Mouse (Mus musculus) liver, embryonic 14.5 days (tissue): ENCODE data around the gene Zranb1. TPM values are rescaled to one million over a fixed set of nuclear protein-coding genes. Genes with fewer than 3 reads are reported as not detected.

Source experiments
- ATAC-seq: fragments of 200-750 bp; cut with Nextera tagmentation; 2 replicates; pipeline ENCODE4 v1.8.0; 2017; ENCODE audit warnings: moderate number of reproducible peaks, mild to moderate bottlenecking, moderate library complexity; ENCODE audit not compliant: insufficient read depth
- DNase-seq, 3 experiments: peaks; one replicate each; pipeline ENCODE4 v3.0.0-alpha.2; 2012 to 2013; ENCODE audit warnings: low read depth in 3 of 3, low spot score in 3 of 3
- H3K27ac ChIP-seq: fragments of 300-500 bp; sonication (generic); 2 replicates; pipeline ENCODE4 v1.5.1; 2014; ENCODE audit warnings: moderate library complexity, mild to moderate bottlenecking, control low read depth, inconsistent platforms
- H3K27me3 ChIP-seq: fragments of 300-500 bp; sonication (generic); 2 replicates; pipeline ENCODE4 v1.6.1; 2014; ENCODE audit warnings: mild to moderate bottlenecking, low read length, moderate library complexity; ENCODE audit not compliant: control insufficient read depth, insufficient read depth
- H3K36me3 ChIP-seq: fragments of 300-500 bp; sonication (generic); replicated peaks from 2 replicates; pipeline ENCODE4 v1.6.1; 2014; ENCODE audit warnings: low read depth; ENCODE audit not compliant: control insufficient read depth, insufficient read depth
- H3K4me1 ChIP-seq, 2 experiments: fragments of 200-500 bp in 1 of 2; fragments of 300-500 bp in 1 of 2; sonication (generic) in 1 of 2; replicated peaks; 2 replicates each; pipeline ENCODE4 v1.6.1; 2012 to 2014; ENCODE audit warnings: antibody characterized with exemption in 1 of 2, inconsistent platforms in 1 of 2, low read length in 1 of 2; ENCODE audit not compliant: control insufficient read depth in 2 of 2, insufficient read depth in 2 of 2
- H3K4me2 ChIP-seq: fragments of 300-500 bp; sonication (generic); 2 replicates; pipeline ENCODE4 v1.6.1; 2014; ENCODE audit warnings: low read depth, mild to moderate bottlenecking, control low read depth, moderate library complexity
- H3K4me3 ChIP-seq, 2 experiments: fragments of 200-500 bp in 1 of 2; fragments of 300-500 bp in 1 of 2; sonication (generic) in 1 of 2; 2 replicates each; pipeline ENCODE4 v1.5.1; 2012 to 2014; ENCODE audit warnings: low read depth in 2 of 2, low read length in 2 of 2, mild to moderate bottlenecking in 2 of 2, control low read depth in 1 of 2, inconsistent platforms in 1 of 2, moderate library complexity in 1 of 2; ENCODE audit not compliant: insufficient read depth in 1 of 2
- H3K9ac ChIP-seq: fragments of 300-500 bp; sonication (generic); replicated peaks from 2 replicates; pipeline ENCODE4 v1.6.1; 2014; ENCODE audit warnings: mild to moderate bottlenecking, control low read depth, moderate library complexity
- H3K9me3 ChIP-seq: fragments of 300-500 bp; sonication (generic); 2 replicates; pipeline ENCODE4 v1.6.1; 2016; ENCODE audit warnings: low read length, mixed read lengths; ENCODE audit not compliant: control insufficient read depth
- CTCF ChIP-seq: IDR thresholded peaks from 2 replicates; pipeline ENCODE4 v1.5.1; 2016; ENCODE audit warnings: antibody characterized with exemption, low read depth, control low read depth
- EP300 ChIP-seq: IDR thresholded peaks from 2 replicates; pipeline ENCODE4 v1.6.1; 2016; ENCODE audit warnings: antibody characterized with exemption, low read depth
- WGBS: fragments of 180-500 bp; shearing (Covaris S2); extraction: QIAGEN DNeasy Blood & Tissue Kit; methylation state at CpG from one replicate; pipeline ENCODE4 v1.1.7; 2014; ENCODE audit not compliant: insufficient replicate concordance; 5-methylcytosine and 5-hydroxymethylcytosine counted together
- polyA plus RNA-seq, 2 experiments: library from polyadenylated mRNA; depleted of rRNA in 1 of 2; stranded (reverse) in 1 of 2; unstranded in 1 of 2; fragments of >200 nt; fragmentation: Nextera tagmentation in 1 of 2; extraction: Ambion mirVana in 1 of 2; gene quantifications; 2 replicates each; pipeline versions ENCODE4 v1.2.1 to v1.2.3; 2012 to 2014

Zranb1 gene
- polyA plus RNA-seq, 2 experiments, result 6.0 to 7.6 TPM

- H3K4me2 ChIP-seq, result no peak overlapping the region
- no peaks in the 10 kb centered on the region for H3K4me1 ChIP-seq
- no peaks in the 10 kb centered on the region for H3K36me3 ChIP-seq
- H3K9me3 ChIP-seq, result no peaks in the 10 kb centered on the region
- peak; percentile 6 to 11 (median 7) for DNase-seq
- 77% methylated on average over 5 of the region's 5 CpGs for WGBS
- ATAC-seq, result 0 out of 2 replicates have a peak, but pooled peaks have one; percentile 20
- H3K4me3 ChIP-seq, result no peak overlapping the region
- no peaks in the 10 kb centered on the region for H3K27me3 ChIP-seq
- no peak overlapping the region for H3K9ac ChIP-seq
- no peak overlapping the region for H3K27ac ChIP-seq
- TF ChIP-seq EP300, result no peak
- TF ChIP-seq CTCF, result peak; percentile 80
These were observed 65.4 kb downstream of the Zranb1 start for GRCm38 (mm10) chr7:132996391-132996790.

DNA sequence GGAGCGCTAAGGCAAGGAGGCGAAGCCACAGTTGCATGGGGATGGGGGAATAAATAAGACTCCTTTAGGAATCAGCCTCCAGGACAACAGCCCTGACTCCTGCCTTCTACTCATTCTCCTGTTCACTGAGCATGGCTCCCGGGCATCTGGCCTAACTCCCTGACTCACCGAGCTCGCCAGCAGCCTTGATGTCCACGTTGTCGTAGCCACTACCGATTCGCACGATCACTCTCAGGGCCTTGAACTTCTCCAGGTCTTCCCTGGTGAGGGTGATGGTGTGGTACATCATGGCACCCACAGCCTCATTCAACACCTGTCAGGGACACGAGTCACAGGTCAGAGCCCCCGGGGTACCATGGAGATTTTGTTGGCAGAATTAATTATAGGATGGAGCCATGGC, 67.7 kb downstream of the Zranb1 start:
- DNase-seq (no peak), ATAC-seq (no peak)
- peaks cover 0 to 4% of the 10 kb centered on the region in 2 experiments; a peak in 3 of 4 replicates for H3K4me1 ChIP-seq
- H3K4me2 ChIP-seq, result no peak overlapping the region
- no peaks in the 10 kb centered on the region for H3K9me3 ChIP-seq
- no peak overlapping the region for H3K4me3 ChIP-seq
- WGBS, result 81% methylated on average over 12 of the region's 12 CpGs
- H3K9ac ChIP-seq, result no peak overlapping the region
- no peak overlapping the region for H3K27ac ChIP-seq
- no peaks in the 10 kb centered on the region for H3K36me3 ChIP-seq
- H3K27me3 ChIP-seq, result no peaks in the 10 kb centered on the region
- TF ChIP-seq EP300 (no peak), CTCF (no peak)

DNA sequence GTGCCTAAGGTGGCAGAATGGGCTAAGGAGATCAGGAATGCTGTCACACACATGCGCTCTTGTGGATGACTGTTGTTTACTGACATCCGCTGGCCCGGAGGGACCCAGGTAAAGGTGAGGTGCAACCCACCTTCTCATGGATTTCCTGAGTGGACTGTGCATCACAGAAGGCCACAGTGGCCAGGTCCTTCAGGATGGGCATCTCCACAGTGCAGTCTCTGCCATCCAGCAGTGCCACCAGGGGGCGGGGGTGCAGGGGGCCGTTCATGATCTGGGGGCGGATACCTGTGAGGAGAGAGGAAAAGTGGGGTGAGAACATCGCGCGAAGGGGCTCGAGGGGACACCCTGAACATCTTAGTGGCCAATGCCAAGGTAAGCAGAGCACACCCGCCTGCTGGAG, 68.1 kb downstream of the Zranb1 start:
- peaks cover 0 to 4% of the 10 kb centered on the region in 2 experiments; a peak in 3 of 4 replicates for H3K4me1 ChIP-seq
- no peak overlapping the region for H3K9ac ChIP-seq
- WGBS, result 86% methylated on average over 11 of the region's 11 CpGs
- no peaks in the 10 kb centered on the region for H3K36me3 ChIP-seq
- TF ChIP-seq CTCF (no peak), EP300 (no peak)
- H3K27ac ChIP-seq, result no peak overlapping the region
- no peaks in the 10 kb centered on the region for H3K27me3 ChIP-seq
- H3K4me3 ChIP-seq, result no peak overlapping the region
- no peak for DNase-seq
- no peak overlapping the region for H3K4me2 ChIP-seq
- no peak for ATAC-seq
- no peaks in the 10 kb centered on the region for H3K9me3 ChIP-seq

GRCm38 (mm10) chr7:133001388-133001787, 70.4 kb downstream of the Zranb1 start:
- DNase-seq (no peak), ATAC-seq (no peak)
- TF ChIP-seq EP300 (no peak), CTCF (no peak)
- Histone ChIP-seq H3K9ac (no peak overlapping the region), H3K36me3 (no peaks in the 10 kb centered on the region), H3K27me3 (no peaks in the 10 kb centered on the region), H3K4me1 (peaks cover 0 to 4% of the 10 kb centered on the region in 2 experiments; a peak in 3 of 4 replicates), H3K9me3 (no peaks in the 10 kb centered on the region), H3K4me3 (no peak overlapping the region), H3K4me2 (no peak overlapping the region), H3K27ac (no peak overlapping the region)
- WGBS, result 65% methylated on average over 3 of the region's 3 CpGs

DNA sequence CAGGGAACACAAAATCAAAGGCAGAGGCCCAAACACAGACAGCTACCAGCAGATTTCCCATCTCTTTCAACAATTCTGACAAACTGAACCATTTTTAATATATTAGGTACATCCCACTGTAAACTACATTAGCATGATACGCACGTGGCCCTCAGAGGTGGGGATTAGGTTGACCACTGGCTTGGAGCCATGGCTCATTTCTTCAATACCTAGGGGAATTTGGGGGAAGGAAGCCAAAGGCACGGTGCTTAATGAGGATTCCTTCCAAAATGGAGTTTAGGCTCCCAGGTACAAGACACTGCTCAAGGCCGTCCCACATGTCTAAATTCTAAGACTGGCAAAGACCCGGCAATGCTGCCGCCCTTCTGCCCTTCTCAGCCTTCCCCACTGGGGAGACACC, 71.3 kb downstream of the Zranb1 start:
- peaks cover 0 to 4% of the 10 kb centered on the region in 2 experiments; a peak in 3 of 4 replicates for H3K4me1 ChIP-seq
- H3K36me3 ChIP-seq, result no peaks in the 10 kb centered on the region
- ATAC-seq (no peak), DNase-seq (no peak)
- 82% methylated on average over 6 of the region's 6 CpGs for WGBS
- no peaks in the 10 kb centered on the region for H3K9me3 ChIP-seq
- no peaks in the 10 kb centered on the region for H3K27me3 ChIP-seq
- TF ChIP-seq CTCF (no peak), EP300 (no peak)
- no peak overlapping the region for H3K9ac ChIP-seq
- H3K4me3 ChIP-seq, result no peak overlapping the region
- H3K27ac ChIP-seq, result no peak overlapping the region
- H3K4me2 ChIP-seq, result no peak overlapping the region
